Mouse (Mus musculus) kidney, adult 18-20 months (tissue): ENCODE measurements at regions not wholly inside any gene's neighbourhood (a gene's known extent, or its start where the extent isn't known, plus 50 kb on each side); places are given as distances from the start of the nearest gene placed in this dataset.
A peak's percentile ranks its signal among the peaks of the same experiment; 100 is the strongest.

Experiments
- DNase-seq: peaks from one replicate; pipeline ENCODE4 v3.0.0; 2021

DNA sequence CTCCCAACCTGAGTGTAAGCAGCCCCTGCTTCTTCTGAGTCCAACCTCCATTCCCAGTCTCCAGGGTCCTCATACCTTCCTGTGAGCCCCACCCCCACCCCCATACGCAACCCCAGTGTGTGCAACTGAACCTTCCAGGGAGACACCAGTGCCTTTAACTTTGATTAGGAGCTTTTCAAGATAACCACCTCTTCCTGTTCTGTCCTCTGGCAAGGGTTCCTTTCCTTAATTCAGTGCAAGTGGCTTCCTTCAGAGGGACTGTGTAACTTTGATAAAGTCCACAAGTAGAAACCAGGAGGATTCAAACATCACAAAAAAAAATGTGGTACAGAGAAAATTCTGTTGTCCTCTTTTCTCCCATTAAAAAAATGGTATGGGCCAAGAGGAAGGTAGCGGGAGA lies 174.2 kb upstream of the Nfe2l3 start:
- DNase-seq: no peak

DNA sequence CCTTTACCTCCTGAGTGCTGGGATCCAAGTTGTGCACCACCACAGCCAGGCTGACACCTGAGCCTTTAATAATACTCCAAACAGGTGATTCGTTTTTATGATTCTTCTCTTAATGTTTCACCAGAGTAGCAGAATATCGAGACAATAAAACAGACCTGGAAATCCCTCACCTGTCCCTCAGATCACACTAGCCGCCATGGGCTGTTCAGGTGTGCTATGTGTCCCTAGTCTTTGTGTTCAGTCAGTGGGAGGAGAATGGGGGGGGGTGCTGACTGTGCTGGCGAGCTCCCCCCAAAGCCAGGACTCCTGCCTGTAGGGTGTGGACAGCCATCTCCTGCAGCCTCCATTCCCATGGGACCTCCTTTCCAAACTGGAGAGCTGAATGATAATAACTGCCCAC lies 168.9 kb upstream of the Nfe2l3 start:
- DNase-seq: no peak

DNA sequence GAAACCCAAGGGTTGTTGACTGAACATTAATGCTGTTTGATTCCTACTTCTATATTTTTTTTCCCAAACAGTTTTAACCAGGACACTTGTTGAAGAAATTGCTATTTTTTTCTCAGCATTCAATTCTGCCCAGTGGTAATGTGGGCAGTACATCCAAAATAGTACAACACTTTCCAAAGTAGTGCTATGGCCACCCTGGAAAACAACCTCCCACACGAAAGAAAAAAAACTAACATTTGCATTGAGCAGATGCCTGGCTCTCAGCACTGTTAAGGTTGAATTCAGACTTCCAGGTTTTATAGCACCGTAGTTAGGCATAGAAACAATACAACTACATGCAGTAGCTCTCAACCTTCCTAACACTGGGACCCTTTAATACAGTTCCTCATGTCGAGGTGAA lies 167.1 kb upstream of the Nfe2l3 start:
- DNase-seq: no peak

DNA sequence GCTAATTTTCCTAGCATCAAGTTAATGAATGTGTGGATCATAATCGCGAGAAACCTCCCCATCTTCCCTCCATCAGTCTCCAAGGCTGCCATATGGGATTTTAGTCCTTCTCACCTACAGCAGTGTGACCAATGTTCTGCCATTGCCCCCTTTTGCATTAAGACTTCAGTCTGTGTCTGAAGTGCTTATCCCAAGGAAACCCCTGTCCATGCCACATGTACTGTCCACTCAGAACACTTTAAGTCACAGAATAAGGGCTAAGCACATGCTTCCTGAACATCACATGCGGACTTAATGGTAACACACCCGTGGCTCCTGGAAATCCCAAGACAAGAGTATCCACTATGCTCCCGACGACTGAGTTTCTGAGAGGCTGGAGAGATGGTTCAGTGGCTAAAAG lies 165.7 kb upstream of the Nfe2l3 start:
- no peak for DNase-seq

DNA sequence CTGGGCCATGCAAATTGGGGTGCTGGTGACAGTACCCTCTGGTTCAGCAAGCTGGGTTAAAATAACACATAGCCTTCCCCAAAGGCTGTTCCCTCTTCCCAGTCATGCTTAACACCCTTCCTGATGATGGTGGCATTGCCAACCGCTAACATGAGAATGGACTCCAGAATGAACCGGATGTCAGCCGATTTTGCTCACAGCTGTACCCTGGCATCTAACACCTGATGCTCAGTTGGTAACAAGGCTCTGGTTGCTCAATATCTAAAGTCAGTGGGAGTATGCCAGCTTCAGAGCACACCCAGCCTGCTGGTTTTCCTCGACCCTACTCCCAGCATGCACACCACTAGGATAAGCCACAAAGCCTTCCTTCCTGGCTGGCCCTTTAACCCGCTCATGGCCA lies 164.6 kb upstream of the Nfe2l3 start:
- DNase-seq: no peak

DNA sequence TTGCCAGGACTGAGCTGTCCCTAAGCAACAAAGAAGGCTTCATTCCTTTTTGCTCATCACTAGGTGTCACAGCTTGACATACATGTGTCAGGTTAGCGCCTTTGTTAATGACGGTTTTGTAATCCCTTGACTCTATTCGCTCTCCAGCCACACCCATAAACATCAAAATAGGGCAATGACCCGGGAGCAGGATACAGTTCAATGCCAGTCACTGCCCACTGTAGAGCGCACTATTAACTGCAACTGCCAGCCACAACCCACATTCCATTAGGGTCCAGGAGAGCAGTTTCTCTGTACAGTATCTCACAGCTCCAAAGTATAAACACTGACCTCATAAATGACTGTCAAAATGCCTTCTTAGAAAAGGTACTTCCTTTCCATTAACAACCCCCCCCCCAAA lies 163.5 kb upstream of the Nfe2l3 start:
- no peak for DNase-seq

DNA sequence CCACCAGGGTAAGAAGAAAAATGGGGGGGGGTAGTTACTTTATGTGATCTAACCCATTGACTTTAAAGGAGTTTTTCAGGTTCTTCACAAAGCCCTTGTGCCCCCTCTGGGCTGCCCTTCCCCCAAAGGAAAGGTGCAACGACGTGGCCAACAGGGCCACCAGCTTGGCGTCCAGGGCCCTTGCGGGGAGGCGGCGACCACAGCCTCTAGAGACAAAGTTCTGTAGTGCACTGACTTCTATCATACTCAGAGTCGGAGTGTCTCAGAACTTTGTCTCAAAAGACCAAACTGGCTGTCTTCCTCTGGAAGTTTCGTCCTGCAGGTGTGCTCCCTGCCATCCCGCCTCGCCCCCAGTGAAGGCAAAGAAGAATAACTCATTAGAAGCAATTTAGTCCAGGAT lies 162.9 kb upstream of the Nfe2l3 start:
- DNase-seq: no peak

DNA sequence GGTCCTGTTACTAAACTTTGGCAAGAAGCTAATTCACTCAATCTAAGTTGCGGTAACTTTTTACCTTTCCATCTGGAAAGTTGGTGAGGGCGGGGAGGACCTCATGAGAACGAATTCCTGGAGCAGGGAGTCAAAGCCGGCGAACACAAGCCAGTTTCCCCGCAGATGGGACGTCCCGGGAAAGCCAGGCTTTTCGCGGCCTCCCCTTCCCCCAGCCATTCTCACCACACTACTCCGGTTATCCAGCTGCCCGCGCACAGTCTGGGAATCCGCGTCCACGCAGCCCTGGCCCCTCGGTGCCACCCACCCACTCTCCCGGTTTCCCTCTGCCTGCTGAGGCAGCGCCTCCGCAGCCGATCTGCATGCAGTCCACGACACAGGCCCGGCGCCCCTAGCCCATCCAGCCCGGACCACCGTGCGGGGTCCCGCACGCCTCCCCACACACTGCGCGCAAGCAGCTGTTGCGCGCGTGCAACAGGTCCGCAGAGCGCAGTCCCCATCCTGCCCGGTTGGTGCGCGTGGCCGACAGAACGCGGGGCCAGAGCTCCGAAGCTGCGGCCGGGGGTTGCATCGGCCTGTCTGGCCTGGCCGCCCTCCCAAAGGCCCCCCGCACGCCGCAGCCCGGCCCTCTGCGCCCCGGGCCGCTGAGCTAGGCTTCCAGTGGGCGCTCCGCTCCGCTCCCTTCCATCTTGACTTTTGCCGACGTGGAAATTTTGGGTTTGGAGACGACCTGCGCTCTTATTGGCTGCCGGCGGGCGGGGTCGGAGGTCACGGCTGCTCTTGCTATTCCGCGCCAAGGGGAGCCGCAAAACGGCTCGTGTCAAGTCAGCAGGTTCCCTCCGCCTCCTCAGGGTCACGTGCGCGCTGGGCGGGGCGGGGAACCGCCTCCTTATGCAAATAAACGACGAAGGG lies 162.0 kb upstream of the Nfe2l3 start:
- peak; percentile 70 for DNase-seq

DNA sequence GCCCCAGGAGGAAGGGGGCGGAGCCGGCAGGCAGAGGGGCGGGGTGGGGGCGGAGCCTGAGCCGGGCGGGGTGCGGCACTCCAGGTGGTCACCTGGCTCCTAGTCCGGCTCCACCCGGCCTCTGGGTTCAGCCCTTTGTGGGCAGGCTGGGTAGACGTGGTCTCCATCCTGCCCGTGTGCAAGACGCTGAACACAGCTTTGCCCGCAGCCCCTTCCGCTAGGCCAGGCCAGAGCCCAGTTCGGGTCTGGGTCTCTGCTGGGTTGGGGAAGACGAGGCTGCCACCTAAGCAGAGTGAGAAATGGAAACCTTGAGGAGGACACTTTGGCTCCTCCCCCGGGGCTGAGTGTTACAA lies 161.4 kb upstream of the Nfe2l3 start:
- DNase-seq: no peak

DNA sequence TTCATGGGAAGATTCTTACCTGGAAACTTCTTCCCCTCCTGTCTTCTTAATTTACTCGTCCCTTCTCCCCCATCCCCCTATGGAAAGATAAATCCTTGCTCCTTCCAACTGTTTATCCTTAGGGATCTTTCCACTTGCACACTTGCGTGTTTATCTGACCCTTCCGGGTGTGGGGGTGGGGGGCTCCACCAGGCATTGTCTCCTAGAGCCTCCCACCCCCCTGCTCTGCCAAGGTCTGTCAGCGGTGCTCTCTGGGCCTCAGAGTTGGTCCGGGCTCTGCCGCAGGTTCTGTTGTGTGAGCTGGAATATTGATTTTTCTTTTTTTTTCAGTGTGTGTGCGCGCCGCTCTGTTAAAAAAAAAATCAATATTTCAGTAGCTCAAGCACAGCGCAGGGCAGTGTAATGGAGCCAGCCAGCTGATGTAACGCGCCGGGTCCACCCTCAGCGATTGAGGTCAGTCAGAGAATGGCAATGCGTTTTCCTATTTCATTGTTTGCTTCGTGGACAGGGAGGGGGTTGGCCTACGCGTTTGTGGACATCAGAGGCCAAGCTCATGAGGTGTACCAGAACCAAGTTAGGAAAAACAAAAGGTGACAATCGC lies 160.2 kb upstream of the Nfe2l3 start:
- no peak for DNase-seq

DNA sequence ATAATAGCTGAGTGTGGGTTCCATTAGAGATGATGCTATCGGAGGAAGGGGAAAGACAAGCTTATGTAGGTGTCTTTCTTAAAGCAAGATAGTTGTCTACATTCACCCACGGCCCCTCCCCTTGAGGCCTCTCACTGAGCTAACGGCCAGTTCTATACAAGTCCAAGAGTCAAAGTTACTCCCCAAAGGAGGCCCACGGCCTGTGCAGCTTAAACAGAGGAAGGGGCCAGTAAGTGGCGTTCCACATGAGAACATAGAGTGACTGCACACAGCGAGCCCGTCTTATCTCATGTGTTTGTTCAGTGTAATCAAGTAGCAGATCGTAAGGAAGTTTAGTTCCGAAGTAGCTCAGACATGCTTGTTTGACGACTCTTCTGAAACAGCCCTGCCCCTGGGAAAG lies 153.0 kb upstream of the Nfe2l3 start:
- DNase-seq: no peak

DNA sequence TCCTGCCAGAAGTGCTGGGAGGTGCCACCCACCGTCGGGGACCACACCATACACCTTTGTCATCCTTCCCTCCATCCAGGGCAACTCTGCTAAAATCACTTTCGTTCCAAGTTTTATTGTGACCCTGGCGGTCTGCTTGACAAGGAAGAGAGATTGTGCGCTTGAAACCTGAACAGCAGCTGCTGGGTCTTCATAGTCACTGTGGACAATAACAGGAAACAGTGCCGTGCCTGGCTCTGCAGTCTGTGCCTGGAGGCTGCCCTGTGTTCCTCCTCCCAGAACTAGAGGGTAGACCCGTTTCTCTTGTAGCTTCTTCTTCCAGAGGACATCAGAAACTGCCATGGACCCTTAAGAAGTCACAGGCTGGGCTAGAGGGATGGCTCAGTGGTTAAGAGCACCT lies 152.2 kb upstream of the Nfe2l3 start:
- DNase-seq: no peak

DNA sequence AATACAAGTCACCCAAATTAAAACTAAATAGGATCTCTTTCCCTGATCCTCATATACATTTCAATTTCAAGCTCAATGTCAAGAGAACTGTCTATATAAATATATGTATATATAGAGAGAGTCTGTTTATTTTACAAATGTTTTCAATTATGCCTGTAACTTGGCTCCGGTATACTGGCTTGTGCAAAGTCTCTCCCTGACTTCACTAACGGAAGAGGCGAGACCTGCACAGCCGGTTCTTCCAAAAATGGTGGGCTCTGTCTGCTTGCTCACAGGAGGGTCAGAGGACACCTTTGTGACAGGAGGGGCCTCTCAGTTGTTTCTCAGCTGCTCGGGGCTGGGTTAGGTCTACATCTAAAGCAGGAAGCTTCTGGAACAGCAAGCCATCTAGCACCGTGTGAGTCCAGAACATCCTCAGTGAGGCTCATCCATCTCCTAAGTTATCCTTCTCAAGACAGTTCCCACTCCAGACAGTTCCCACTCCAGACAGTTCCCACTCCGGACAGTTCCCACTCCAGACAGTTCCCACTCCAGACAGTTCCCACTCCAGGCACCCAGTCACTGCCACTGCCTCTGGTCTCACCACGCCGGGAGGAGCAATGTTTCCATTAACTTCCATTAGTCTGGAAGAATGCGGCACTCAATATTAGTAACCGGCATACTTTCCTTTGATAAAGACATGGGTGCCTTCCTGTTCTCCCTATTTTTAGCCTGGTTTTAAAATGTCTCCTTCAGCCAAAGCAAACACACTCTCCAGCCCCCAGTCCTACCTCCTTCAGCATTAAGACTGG lies 148.4 kb upstream of the Nfe2l3 start:
- no peak for DNase-seq

DNA sequence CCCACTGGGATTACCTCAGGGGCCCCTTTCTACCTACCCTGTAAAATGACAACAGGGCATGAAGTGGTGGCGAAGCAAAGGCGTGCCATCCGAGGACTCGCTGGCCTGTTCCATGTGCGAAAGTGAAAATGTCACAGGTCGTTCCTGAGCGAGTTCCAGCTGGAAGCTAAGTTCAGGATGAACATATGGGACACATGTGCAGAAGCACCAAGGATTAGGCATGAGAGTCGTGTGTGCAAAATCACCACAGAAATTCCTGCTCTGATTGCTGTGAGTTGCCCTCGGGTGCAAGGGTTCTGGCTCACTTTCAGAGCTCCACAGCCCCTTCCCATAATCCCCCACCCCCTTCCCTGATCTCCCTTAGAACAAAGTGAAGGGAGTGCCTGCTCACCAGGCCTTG lies 147.6 kb upstream of the Nfe2l3 start:
- no peak for DNase-seq

DNA sequence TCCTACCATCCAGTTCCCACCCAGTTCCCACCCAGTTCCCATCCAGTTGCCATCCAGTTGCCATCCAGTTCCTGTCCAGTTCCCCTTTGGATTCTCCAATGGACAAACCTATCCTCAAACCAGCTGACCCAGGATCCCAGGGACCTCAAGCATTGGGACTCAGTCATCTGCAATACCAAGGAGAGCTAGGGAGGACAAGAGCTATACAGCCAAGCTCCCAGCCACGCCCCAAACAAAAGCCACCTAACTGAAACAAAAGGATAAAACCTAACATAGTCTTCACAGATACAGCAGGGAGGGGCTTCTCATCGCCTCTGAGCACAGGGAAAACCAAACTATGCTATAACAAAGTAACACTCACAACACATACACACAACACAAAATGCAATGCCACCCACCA lies 145.6 kb upstream of the Nfe2l3 start:
- DNase-seq: no peak

DNA sequence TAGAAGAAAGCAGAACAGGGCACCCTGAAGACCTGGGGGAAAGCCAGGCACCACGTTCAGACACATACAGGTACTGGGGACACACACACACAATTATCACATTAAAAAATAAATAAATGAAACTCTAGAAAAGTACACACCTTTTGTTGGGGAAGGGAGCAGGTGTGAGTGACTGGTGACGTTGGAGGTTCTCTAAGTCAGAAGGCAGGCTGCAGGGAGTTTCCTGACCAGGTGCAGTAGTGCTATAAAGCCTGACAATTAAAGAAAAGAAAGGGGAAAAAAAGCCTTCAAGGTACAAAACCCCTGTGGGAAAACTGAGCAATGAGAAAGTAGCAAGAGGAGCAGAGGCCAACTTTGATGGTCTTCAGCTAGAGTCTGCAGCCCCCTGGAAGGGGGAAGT lies 145.1 kb upstream of the Nfe2l3 start:
- DNase-seq: no peak

DNA sequence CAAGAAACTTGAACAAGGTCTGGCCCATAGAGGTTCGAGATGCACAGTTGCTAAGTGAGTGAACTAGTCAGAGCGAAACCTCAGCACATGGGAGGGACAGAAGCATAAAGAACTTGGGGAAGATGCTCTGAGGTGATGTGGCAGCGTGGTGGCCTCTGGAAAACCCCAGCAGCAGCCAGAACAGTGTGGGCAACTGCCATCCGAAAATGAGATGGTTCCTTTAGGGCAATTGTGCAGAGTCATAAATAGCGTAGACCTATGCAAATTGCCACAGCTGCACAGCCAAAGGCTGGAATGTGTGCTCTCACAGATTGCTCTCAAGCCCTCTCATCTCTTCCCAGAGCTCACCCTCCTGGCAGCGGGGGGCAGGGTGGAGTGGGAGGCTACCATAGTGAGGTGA lies 144.7 kb upstream of the Nfe2l3 start:
- no peak for DNase-seq

DNA sequence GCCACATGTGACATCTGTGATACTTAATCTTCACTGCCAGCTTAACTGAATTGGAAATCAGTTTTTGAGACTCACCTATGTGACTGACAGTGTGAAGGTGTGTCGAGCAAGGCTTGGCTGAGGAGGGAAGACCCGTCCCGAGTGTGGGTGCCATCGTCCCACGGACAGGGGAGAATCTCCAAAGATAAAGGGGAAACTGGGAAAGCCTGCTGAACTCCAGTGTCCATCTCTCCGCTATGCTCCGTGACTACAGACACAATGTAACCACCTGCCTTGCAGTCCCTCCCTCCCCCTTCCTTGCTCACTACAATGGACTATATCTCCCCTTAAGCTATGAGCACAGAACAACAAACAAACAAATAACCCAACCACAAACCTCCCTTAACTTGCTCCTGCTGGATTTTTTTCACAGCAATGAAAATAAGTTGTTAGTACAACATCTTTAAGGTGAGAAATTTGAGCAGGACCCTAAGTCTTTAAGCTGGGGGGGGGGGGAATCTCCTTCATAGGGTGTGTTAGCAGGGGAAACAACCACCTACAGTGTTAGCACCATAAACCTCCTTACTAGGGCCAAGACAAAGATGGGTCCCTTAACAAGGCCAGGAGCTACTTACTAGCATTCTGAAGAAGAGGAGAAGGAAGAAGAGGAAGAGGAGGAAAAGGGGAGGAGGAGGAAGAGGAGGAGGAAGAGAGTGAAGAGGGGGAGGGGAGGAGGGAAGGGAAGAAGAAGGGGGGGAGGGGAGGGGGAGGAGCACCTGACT lies 144.0 kb upstream of the Nfe2l3 start:
- no peak for DNase-seq

DNA sequence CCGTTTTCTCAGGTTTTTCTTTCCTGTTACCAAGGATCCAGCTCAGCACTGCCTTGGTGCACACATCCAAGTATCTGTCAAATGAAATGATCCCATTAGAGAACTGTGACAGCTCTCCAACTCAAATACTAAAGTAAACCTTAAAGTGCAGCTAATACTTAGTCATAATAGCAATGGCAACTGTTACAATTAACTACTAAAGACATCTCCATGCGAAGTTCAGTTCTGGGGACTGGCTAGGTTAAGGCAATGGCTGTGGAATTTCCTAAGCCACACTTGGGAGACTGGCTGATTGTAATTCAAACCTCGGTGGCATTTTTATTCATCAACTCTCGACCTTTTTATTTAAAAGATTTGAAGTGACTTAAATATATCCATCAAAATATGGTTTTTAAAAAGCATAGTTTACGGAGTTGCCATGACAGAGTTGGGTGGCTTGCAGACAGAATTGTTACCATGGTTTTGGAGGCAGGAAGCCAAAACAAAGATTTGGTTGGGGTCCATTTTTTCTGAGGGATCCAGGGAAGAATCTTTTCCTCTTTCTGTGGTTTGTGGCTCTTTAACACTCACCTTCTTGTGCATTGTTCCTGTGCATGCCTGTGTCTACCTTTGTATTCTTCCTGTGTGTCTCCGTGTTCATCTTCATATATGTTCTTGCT lies 143.3 kb upstream of the Nfe2l3 start:
- DNase-seq: no peak

DNA sequence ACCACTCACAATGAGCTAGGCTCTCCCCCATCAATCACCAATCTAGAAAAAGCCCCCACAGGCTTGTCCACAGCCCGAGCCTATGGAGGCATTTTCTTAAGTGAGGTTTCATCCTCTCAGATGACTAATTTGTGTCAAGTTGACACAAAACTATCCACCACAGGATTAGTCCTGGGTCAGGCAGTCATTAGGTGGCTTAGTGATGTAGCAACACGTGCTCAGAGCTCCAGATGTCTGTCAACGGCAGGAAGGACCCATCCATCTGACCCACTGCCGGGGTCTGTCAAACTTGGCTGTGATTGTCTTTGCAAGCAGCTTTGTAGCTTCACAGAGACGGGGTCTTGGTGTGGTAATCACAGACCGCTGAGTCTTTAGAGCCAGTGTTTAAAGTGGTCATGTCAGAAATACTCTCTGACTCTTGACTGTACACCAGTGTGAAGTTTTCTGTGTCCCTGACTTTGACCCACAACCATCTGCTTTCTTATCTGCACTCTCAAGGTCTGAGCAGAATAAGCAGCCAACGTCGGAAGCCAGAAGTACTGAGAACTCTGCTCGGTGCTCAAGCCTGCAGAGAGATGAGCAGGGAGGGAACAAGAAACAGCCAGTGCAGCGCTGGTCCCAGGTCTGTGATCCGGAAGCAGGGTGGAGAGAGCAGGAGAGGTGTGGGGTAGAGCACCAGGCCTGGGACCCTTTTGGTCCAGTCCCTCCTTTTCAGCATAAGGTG lies 131.6 kb upstream of the Nfe2l3 start:
- DNase-seq: no peak

DNA sequence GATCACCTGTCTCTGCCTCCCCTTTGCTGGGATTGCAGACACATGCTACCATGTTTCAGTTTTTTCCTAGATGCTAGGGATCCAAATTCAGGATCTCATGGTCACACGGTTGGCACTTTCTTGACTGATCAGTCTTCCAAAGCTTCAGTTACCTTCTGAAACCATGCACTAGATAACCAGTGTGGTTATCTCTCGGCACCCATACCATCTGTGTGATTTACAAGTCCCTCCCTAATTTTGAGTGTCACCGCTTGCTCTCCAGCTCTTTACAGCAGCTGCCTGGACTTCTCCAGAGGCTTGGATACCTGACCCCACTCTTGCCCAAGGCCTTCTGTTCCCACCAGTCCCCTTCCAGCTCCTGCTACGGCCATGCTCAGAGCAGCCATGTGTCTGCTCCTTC lies 130.6 kb upstream of the Nfe2l3 start:
- no peak for DNase-seq

DNA sequence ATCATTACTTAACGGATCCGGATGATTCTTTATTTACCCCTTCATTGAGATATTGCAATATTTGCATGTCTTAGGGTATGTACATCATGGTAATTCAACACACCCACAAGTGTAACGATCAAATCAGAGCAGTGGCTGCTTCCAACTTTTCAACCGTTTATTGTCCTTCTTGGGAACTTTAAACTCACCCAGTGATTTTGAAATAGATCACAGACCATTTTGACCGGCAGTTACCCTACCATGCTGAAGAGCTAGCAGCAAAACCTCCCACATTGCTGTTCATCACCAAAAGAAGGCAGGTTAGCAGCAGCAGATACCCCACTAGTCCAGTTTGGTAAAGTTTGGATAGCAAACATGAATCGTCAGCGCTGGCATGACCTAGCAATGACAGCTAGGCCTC lies 130.2 kb upstream of the Nfe2l3 start:
- DNase-seq: no peak
